Mouse (Mus musculus): ENCODE results near the gene Dlgap4.

DNA sequence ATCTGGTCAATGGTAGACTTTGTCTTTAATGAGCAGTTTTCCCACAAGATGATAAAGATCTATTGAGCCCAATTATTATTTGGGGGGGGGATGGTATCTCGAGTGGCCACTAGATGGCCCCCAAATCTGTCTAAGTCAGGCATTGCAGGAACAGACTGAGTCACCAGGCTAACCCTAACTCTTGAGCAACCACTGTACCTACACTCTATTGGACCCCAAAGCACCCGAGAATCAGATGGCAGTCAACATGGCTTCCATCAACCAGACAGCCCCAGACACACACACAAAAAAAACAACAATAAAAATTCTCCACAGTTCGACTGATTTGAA is 174.2 kb downstream of the Dlgap4 start:
- TF ChIP-seq USF1 (IDR thresholded peaks at IDR 0.05; ENCODE audit: low read depth, low read length), result no peak
- no peak for TF ChIP-seq POLR2A (IDR thresholded peaks at IDR 0.05; ENCODE audit: control insufficient read depth in 1 of 2, insufficient read depth in 1 of 2, low read depth in 1 of 2, low read length in 2 of 2, poor library complexity in 1 of 2)
- peak; percentile 13 to 35 (median 33); a peak in 5 of 6 replicates for TF ChIP-seq CTCF (IDR thresholded peaks at IDR 0.05 in 2 of 3, conservative IDR thresholded peaks at IDR 0.05 in 1 of 3; ENCODE audit: control insufficient read depth in 1 of 3, insufficient read depth in 1 of 3, low read depth in 2 of 3, low read length in 3 of 3, poor library complexity in 1 of 3, severe bottlenecking in 1 of 3)
- TF ChIP-seq JUND (IDR thresholded peaks at IDR 0.05; ENCODE audit: low read depth, low read length), result no peak
- TF ChIP-seq ZC3H11A (IDR thresholded peaks at IDR 0.05; ENCODE audit: low read depth, low read length), result no peak
- TF ChIP-seq EP300 (IDR thresholded peaks at IDR 0.05; ENCODE audit: low read depth in 1 of 2, low read length in 2 of 2), result no peak
- TF ChIP-seq CHD2 (IDR thresholded peaks at IDR 0.05; ENCODE audit: low read length), result no peak
- no peak for TF ChIP-seq GATA1 (IDR thresholded peaks at IDR 0.05; ENCODE audit: low read depth, low read length)
